Mouse (Mus musculus) lung, embryonic 16.5 days (tissue): Measurements from ENCODE around the gene Lrfn3. TPM values are rescaled to one million over a fixed set of nuclear protein-coding genes. Genes with fewer than 3 reads are reported as not detected.
A peak's percentile ranks its signal among the peaks of the same experiment; 100 is the strongest.

Experiments used
- ATAC-seq: fragments of 200-750 bp; cut with Nextera tagmentation; 2 replicates; pipeline ENCODE4 v1.8.0; 2017; ENCODE audit warnings: low read depth, mild to moderate bottlenecking, moderate library complexity
- H3K27ac ChIP-seq: fragments of 300-500 bp; sonication (generic); 2 replicates; pipeline ENCODE4 v1.5.1; 2014; ENCODE audit warnings: mild to moderate bottlenecking, control low read depth, low read length
- H3K27me3 ChIP-seq: fragments of 300-500 bp; sonication (generic); 2 replicates; pipeline ENCODE4 v1.6.1; 2014; ENCODE audit warnings: low read depth, low read length, mixed read lengths; ENCODE audit not compliant: control insufficient read depth, insufficient read depth
- H3K36me3 ChIP-seq: fragments of 300-500 bp; sonication (generic); 2 replicates; pipeline ENCODE4 v1.6.1; 2014; ENCODE audit warnings: low read length; ENCODE audit not compliant: control insufficient read depth, insufficient read depth
- H3K4me1 ChIP-seq: fragments of 300-500 bp; sonication (generic); replicated peaks from 2 replicates; pipeline ENCODE4 v1.6.1; 2014; ENCODE audit warnings: low read length, mixed read lengths; ENCODE audit not compliant: control insufficient read depth, insufficient read depth
- H3K4me2 ChIP-seq: fragments of 300-500 bp; sonication (generic); 2 replicates; pipeline ENCODE4 v1.6.1; 2014; ENCODE audit warnings: low read depth, low read length, control low read depth
- H3K4me3 ChIP-seq: fragments of 300-500 bp; sonication (generic); 2 replicates; pipeline ENCODE4 v1.5.1; 2014; ENCODE audit warnings: mild to moderate bottlenecking, low read length, control low read depth
- H3K9ac ChIP-seq: fragments of 300-500 bp; sonication (generic); 2 replicates; pipeline ENCODE4 v1.6.1; 2014; ENCODE audit warnings: low read length, control low read depth
- H3K9me3 ChIP-seq: fragments of 300-500 bp; sonication (generic); 2 replicates; pipeline ENCODE4 v1.6.1; 2016; ENCODE audit warnings: low read length; ENCODE audit not compliant: control insufficient read depth
- WGBS: fragments of 180-500 bp; shearing (Covaris S2); extraction: QIAGEN DNeasy Blood & Tissue Kit; methylation state at CpG from one replicate; pipeline ENCODE4 v1.1.7; 2014; 5-methylcytosine and 5-hydroxymethylcytosine counted together
- polyA plus RNA-seq: library from polyadenylated mRNA; unstranded; fragments of >200 nt; fragmentation: Nextera tagmentation; extraction: Ambion mirVana; gene quantifications from 2 replicates; pipeline ENCODE4 v1.2.1, GENCODE M21; 2015

The Lrfn3 gene
- polyA plus RNA-seq, 1 experiment from 2014 or later: 3.5 TPM

DNA sequence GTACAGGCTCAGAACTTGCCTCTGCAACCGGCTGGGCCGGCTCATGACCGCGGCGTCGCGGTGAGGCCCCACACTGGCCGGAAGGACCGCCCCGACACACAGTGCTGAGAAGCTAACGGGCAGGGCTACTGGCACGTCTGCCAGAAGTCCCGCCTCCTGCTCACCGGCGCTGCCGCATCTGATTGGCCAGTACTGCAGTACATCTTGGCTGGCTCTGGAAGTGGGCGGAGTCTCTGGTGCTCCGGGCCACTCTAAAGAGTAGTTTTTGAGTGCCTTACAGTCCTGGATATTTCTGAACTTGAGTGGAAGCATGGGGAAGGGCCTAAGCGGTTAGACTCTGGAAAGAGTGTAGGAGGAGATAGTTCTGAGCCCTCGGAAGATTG lies 40.3 kb downstream of the Lrfn3 start:
- H3K4me3 ChIP-seq: peak overlapping the region; percentile 85
- peaks cover 13% of the 10 kb centered on the region for H3K4me1 ChIP-seq
- H3K27ac ChIP-seq: peak overlapping the region; percentile 90
- H3K9ac ChIP-seq: peak overlapping the region; percentile 91
- peak; percentile 98 for ATAC-seq
- WGBS: 0% methylated on average over 19 of the region's 20 CpGs
- H3K4me2 ChIP-seq: peak overlapping the region; percentile 88
- H3K36me3 ChIP-seq: no peaks in the 10 kb centered on the region
- peaks cover 4% of the 10 kb centered on the region; the same call in 1 of the 2 replicates for H3K9me3 ChIP-seq
- H3K27me3 ChIP-seq: no peaks in the 10 kb centered on the region

DNA sequence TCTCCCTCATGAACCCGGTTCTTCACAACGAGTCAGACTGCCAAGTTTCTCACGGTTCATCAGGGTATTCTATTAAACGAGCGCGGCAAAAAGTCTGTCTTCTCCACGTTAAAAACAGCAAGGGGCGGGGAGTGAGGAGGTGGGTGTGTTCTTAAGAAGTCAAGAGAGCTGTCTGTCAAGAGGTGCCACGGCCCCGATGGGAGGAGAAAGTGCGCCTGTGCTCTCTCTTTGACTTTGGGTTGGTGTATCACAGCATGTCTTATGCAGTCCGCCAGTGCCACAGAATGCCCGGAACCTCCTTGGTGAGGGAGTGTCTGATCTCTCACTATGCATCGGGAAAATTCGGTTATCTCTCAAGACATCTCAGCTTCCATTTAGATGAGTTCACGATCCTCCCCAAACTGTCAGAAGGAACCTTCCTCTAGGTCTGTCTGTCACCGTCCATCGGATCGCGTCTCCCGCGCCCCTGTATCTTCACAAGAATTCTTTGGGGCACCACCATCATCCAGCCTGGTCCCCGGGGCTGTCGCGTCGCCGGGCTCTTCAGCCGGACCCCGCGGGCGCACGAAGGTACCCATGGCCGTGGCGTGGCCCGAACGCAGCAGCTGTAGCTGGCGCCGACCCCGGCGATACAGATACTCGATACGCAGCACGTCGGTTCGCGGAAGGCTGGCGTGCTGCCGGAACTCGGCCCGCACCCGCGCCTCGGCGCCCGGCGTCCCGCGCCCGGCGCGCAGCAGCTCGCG lies 40.9 kb downstream of the Lrfn3 start, which contains the start of gene E130208F15Rik:
Gene E130208F15Rik (plus strand): TSS at position 202 of the 746 bp plus-strand sequence.
- WGBS: under 1% methylated on average over 63 of the region's 63 CpGs
- peak; percentile 64 for ATAC-seq
- Histone ChIP-seq H3K27me3 (no peaks in the 10 kb centered on the region), H3K4me1 (peaks cover 12% of the 10 kb centered on the region), H3K27ac (peak within 1 kb of the TSS; percentile 90), H3K36me3 (no peaks in the 10 kb centered on the region), H3K9me3 (peaks cover 4% of the 10 kb centered on the region; the same call in 1 of the 2 replicates), H3K4me2 (peak within 1 kb of the TSS; percentile 88), H3K4me3 (peak within 1 kb of the TSS; percentile 85), H3K9ac (peak within 1 kb of the TSS; percentile 91)

- Histone ChIP-seq H3K36me3 (no peaks in the 10 kb centered on the region), H3K9ac (peak overlapping the region; percentile 91)
Observed at GRCm38 (mm10) chr7:30320946-30321345, 41.6 kb downstream of the Lrfn3 start.

DNA sequence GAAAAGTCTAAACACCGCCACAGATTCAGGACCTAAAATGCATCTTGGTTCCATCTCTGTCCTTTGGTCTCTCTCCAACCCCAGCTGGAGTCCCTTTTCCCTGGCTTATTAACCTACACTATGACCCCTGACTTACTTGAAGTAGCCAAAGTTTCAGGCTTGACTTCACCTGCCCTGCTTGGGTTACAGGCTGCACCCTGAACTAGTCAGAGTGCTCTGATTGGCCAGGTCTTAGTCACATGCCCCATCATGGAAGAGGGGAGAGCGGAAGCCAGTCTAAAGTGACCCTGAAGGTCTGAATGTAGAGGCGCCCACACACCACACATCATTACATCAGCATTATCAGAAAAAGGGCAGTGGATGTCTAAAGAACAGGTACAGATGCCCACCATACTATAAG lies 44.4 kb downstream of the Lrfn3 start:
- H3K4me1 ChIP-seq: peaks cover 12% of the 10 kb centered on the region

More at GRCm38 (mm10) chr7:30320946-30321345, 41.6 kb downstream of the Lrfn3 start:
- peak overlapping the region; percentile 88 for H3K4me2 ChIP-seq
- H3K4me1 ChIP-seq: peaks cover 12% of the 10 kb centered on the region
- H3K4me3 ChIP-seq: peak overlapping the region; percentile 85
- H3K27me3 ChIP-seq: no peaks in the 10 kb centered on the region
- peaks cover 4% of the 10 kb centered on the region; the same call in 1 of the 2 replicates for H3K9me3 ChIP-seq
- ATAC-seq: no peak
- WGBS: 77% methylated on average over 2 of the region's 2 CpGs
- H3K27ac ChIP-seq: no peak overlapping the region

DNA sequence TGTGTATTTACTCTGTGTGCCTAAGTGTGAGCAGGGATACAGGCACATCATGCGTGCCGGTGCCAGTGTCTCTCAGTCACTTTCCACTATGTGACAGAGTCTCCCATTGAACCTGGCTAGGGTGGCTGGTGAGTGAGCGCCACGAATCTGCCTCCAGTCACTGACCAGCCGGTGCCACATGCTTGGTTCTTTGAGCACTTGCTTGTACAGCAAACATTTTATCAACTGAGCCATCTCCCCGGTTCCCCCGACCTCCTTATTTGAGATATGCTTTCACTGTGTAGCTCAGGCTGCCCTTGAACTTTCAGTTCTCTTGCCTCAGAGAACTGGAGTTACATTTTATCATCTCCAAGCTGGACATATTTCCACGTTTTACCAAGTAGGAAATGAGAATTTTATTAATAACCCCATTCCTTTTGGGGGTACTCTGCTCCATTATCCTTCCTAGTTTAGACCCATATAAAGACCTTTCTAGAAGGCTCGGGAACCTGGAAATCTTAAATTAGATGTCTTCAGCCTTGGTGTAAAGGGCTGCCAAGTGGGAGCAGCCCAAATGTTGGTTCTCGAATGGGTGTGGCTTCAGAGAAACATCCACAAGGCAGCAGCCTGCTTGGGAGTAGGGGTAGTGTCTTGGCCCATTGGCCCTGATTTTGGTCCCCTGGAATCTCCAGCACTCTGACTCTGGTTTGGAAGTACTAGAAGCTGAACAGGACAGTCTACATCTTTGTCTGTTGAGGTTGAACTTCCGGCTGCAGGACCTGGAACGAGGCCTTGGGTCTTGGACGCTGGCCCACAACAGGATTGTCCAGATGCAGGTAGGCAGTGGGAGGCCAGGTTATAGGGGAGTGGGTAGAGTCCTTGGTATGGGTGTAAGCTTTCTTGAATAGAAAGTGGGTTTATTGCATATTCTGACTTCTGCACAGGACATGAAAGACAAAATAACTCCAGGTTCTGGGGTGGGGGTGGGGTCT lies 46.7 kb downstream of the Lrfn3 start:
- Histone ChIP-seq H3K9me3 (no peaks in the 10 kb centered on the region), H3K27ac (no peak overlapping the region), H3K36me3 (no peaks in the 10 kb centered on the region), H3K4me1 (peaks cover under 1% of the 10 kb centered on the region), H3K4me3 (peak overlapping the region; percentile 49), H3K9ac (peak overlapping the region; percentile 61), H3K4me2 (peak overlapping the region; percentile 55), H3K27me3 (no peaks in the 10 kb centered on the region)
- ATAC-seq: no peak
- WGBS: 53% methylated on average over 13 of the region's 13 CpGs

More for the DNA sequence above, 44.4 kb downstream of the Lrfn3 start:
- ATAC-seq: no peak
- WGBS: 93% methylated on average over 3 of the region's 3 CpGs
- H3K36me3 ChIP-seq: no peaks in the 10 kb centered on the region
- H3K4me3 ChIP-seq: no peak overlapping the region
- no peak overlapping the region for H3K4me2 ChIP-seq
- no peaks in the 10 kb centered on the region for H3K9me3 ChIP-seq
- no peak overlapping the region for H3K9ac ChIP-seq
- no peak overlapping the region for H3K27ac ChIP-seq
- no peaks in the 10 kb centered on the region for H3K27me3 ChIP-seq

- Histone ChIP-seq H3K27ac (peak within 1 kb of the TSS; percentile 27; the same call in 1 of the 2 replicates), H3K4me3 (peak within 1 kb of the TSS; percentile 49), H3K9me3 (no peaks in the 10 kb centered on the region), H3K9ac (peak within 1 kb of the TSS; percentile 61), H3K27me3 (no peaks in the 10 kb centered on the region), H3K4me2 (peak within 1 kb of the TSS; percentile 55), H3K36me3 (no peaks in the 10 kb centered on the region), H3K4me1 (peaks cover 2% of the 10 kb centered on the region)
- peak; percentile 49 for ATAC-seq
- WGBS: 7% methylated on average over 9 of the region's 9 CpGs
Observed at GRCm38 (mm10) chr7:30314721-30315155, 47.8 kb downstream of the Lrfn3 start, which contains the start of gene Syne4. Gene Syne4 (plus strand): TSS chr7:30314807.

DNA sequence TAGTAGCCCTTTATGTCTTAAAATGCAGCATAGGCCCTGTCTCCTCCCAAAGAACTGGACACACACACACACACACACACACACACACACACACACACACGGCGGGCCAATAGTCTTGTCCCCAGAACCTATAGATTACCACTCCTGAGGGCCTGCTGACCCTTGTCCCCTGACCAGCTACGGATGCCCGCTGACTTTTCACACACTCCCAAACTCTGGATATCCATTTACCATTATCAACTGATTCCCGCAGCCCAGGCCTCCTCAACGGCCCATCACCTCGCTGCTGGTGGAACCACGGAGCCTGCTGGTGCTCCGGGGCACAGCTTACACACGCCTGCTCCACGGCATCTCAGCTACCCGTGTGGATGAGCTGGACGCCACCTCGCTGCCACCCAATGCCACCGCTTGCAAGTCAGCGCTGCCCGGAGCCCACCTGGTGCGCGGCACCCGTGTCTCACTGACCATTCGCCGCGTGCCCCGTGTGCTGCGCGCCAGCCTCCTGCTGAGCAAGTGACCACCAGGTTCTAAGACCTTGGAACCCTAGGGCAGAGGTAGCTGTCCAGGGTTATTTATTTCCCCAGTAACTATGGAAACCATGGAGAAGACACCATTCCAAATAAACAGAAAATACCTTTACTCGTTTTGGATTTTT lies 48.8 kb downstream of the Lrfn3 start:
- H3K9me3 ChIP-seq: no peaks in the 10 kb centered on the region
- no peak overlapping the region for H3K27ac ChIP-seq
- H3K36me3 ChIP-seq: no peaks in the 10 kb centered on the region
- no peak for ATAC-seq
- H3K9ac ChIP-seq: no peak overlapping the region
- no peaks in the 10 kb centered on the region for H3K27me3 ChIP-seq
- no peak overlapping the region for H3K4me2 ChIP-seq
- no peak overlapping the region for H3K4me3 ChIP-seq
- peaks cover 9% of the 10 kb centered on the region for H3K4me1 ChIP-seq
- WGBS: 41% methylated on average over 27 of the region's 27 CpGs

- ATAC-seq: no peak
- Histone ChIP-seq H3K4me3 (no peak overlapping the region), H3K9me3 (no peaks in the 10 kb centered on the region), H3K36me3 (no peaks in the 10 kb centered on the region; the same call in 1 of the 2 replicates), H3K4me1 (peaks cover 11% of the 10 kb centered on the region), H3K27me3 (no peaks in the 10 kb centered on the region), H3K9ac (no peak overlapping the region), H3K4me2 (no peak overlapping the region), H3K27ac (no peak overlapping the region)
- 82% methylated on average over 12 of the region's 12 CpGs for WGBS
Observed at GRCm38 (mm10) chr7:30310136-30310535, 52.4 kb downstream of the Lrfn3 start.
